Mouse (Mus musculus): Measurements from ENCODE around the gene Taf1c.

- no peak for TF ChIP-seq GATA1 (IDR thresholded peaks at IDR 0.05; ENCODE audit: borderline replicate concordance, low read length)
- TF ChIP-seq FLI1 (IDR thresholded peaks at IDR 0.05; ENCODE audit: low read length): no peak
Observed at GRCm38 (mm10) chr8:119622555-119622954, 17.5 kb upstream of the Taf1c start.

Measured in megakaryocyte, embryonic 14.5 days (primary cell).